Mouse (Mus musculus): Measurements from ENCODE around the gene Fam71e2. TPM values are rescaled to one million over a fixed set of nuclear protein-coding genes. Genes with fewer than 3 reads are reported as not detected.
"Not testable (repeated sequence)": the region's sequence is repeated elsewhere in the genome, so short reads cannot be mapped to it uniquely, and the experiment has no call there.

The Fam71e2 gene
- polyA plus RNA-seq, 1 experiment from 2014 or later: not detected

DNA sequence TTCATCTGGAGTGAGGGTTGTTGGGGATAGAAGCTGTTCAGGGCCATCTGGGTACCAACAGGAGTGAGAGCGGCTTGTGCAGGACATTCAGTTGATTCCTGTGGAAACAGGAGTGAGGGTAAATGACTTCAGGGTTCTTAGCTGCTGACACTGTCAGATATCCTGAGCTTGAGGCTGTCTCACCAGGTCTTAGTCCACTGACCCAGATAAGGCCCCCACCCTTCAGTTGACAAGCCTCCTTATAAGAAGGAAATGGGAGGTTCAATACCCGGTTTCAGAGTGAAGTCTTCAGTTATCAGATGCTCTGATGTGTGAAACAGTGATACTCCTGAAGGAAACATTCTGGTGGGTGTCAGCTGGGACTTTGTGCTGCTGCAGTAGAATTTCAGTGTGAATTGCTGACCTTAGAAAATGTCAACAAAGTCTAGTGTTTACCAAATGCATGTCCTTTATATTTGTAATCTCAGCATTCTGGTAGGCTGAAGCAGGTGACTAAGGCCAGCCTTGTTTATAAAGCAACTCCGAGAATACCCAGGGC, 23.6 kb upstream of the Fam71e2 start:
- H3K27me3 ChIP-seq (ENCODE audit: control insufficient read depth, insufficient read depth, low read depth, low read length): no peaks in the 10 kb centered on the region
- peaks cover 28% of the 10 kb centered on the region for H3K36me3 ChIP-seq (ENCODE audit: control insufficient read depth, insufficient read depth, low read length)
- no peak overlapping the region; the same call in 1 of the 2 replicates for H3K9ac ChIP-seq (ENCODE audit: low read length)
- no peak overlapping the region for H3K4me3 ChIP-seq (ENCODE audit: low read length)
- WGBS: 60% methylated on average over 3 of the region's 3 CpGs
- ATAC-seq (ENCODE audit: low read depth): no peak
- no peaks in the 10 kb centered on the region for H3K9me3 ChIP-seq (ENCODE audit: control insufficient read depth, low read length)
- H3K27ac ChIP-seq (ENCODE audit: low read length): no peak overlapping the region
- no peak overlapping the region for H3K4me2 ChIP-seq (ENCODE audit: low read depth, low read length)
- peaks cover 7% of the 10 kb centered on the region for H3K4me1 ChIP-seq (replicated peaks; ENCODE audit: control insufficient read depth, insufficient read depth, low read length)

DNA sequence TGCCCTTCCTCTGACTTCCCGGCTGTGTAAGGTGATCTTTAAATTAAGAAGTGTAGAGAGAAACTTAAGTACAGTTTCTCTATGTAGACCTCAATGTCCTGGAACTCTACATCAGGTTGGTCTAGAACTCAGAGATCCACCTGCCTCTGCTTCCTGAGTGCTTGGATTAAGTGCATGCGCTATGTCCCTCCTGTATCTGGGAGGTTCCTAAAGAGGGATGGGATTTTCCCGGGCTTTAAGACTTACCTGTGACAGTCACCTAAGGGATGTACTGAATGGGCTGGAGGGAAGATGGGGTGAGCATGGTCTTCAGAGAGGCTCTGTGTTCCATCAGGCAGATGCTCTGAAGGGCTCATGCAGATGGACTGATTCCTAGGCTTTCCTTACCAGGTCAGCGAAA, 22.6 kb upstream of the Fam71e2 start:
- Histone ChIP-seq H3K27me3 (ENCODE audit: control insufficient read depth, insufficient read depth, low read depth, low read length) (no peaks in the 10 kb centered on the region), H3K27ac (ENCODE audit: low read length) (no peak overlapping the region), H3K9me3 (ENCODE audit: control insufficient read depth, low read length) (no peaks in the 10 kb centered on the region), H3K9ac (ENCODE audit: low read length) (peak overlapping the region; percentile 95), H3K4me1 (replicated peaks; ENCODE audit: control insufficient read depth, insufficient read depth, low read length) (peaks cover 7% of the 10 kb centered on the region), H3K36me3 (ENCODE audit: control insufficient read depth, insufficient read depth, low read length) (peaks cover 28% of the 10 kb centered on the region), H3K4me3 (ENCODE audit: low read length) (peak overlapping the region; percentile 82), H3K4me2 (ENCODE audit: low read depth, low read length) (peak overlapping the region; percentile 66)
- 36% methylated on average over 4 of the region's 4 CpGs for WGBS
- no peak for ATAC-seq (ENCODE audit: low read depth)

DNA sequence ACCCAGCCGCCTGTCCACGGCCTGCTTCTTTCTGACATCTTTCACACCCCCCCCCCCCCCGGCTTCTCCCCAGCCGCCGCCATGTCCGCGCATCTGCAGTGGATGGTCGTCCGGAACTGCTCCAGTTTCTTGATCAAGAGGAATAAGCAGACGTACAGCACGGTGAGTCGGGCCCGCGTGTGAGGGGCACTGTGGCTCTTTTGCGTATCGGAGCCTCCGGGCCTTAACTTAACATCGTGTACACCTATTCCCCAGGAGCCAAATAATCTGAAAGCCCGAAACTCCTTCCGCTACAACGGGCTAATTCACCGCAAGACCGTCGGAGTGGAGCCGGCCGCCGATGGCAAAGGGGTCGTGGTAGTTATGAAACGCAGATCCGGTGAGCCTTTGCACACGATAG, 22.1 kb upstream of the Fam71e2 start:
- not testable (repeated sequence) for H3K9me3 ChIP-seq (ENCODE audit: control insufficient read depth, low read length); H3K4me1 ChIP-seq (replicated peaks; ENCODE audit: control insufficient read depth, insufficient read depth, low read length); ATAC-seq (ENCODE audit: low read depth); H3K27me3 ChIP-seq (ENCODE audit: control insufficient read depth, insufficient read depth, low read depth, low read length)
- peak overlapping the region; percentile 86 for H3K27ac ChIP-seq (ENCODE audit: low read length)
- under 1% methylated on average over 31 of the region's 31 CpGs for WGBS
- peaks cover 28% of the 10 kb centered on the region for H3K36me3 ChIP-seq (ENCODE audit: control insufficient read depth, insufficient read depth, low read length)
- peak overlapping the region; percentile 95 for H3K9ac ChIP-seq (ENCODE audit: low read length)
- H3K4me3 ChIP-seq (ENCODE audit: low read length): peak overlapping the region; percentile 82
- peak overlapping the region; percentile 66 for H3K4me2 ChIP-seq (ENCODE audit: low read depth, low read length)

DNA sequence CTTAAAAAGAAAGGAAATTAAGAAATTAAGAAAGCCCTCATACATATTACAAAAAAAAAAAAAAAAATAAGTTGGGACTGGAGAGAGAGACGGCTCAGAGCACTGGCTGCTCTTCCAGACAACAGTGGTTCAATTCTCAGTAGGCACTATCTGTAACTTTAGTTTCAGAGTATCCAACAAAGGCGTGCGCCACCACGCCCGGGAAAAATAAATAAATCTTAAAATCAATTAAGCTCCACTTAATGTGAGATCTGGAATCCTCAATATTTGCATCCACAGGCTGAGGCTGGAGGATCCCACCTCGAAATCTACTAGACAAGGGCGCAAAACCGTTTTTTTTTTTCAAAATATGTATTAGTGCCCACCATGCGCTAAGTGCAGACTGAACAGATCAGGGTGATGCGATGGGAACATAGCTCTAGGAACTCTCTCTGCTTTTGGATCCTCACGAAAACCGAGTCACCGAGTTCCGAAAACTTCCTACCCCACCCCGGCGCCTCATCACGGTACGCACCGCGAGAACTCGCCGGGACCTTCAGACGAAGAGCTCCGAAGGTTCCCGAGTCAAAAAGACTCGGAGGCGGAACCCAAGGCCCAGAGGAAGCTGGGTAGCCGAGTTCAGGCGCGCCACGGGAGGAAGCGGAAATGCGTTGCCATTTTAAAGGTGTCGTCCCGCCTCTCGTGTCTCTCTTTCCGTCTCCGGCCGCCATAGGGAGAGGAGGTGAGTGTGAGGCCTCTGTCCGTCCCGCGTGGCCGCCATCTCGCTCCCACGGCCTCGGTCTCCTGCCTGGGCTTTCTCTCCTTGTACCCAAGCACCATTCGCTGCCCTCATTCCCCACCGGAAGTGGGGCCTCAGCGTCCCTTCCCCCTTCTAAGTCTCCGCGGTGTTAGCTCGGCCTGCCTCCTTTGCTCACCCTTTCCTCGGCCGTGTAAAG, 21.4 kb upstream of the Fam71e2 start, which contains the start of gene Rpl28:
Gene Rpl28 (plus strand): TSS at position 597 of the 935 bp plus-strand sequence.
- ATAC-seq (ENCODE audit: low read depth): peak; percentile 91
- Histone ChIP-seq H3K4me3 (ENCODE audit: low read length) (peak within 1 kb of the TSS; percentile 82), H3K9ac (ENCODE audit: low read length) (peak within 1 kb of the TSS; percentile 95), H3K27me3 (ENCODE audit: control insufficient read depth, insufficient read depth, low read depth, low read length) (no peaks in the 10 kb centered on the region), H3K36me3 (ENCODE audit: control insufficient read depth, insufficient read depth, low read length) (peaks cover 25% of the 10 kb centered on the region), H3K9me3 (ENCODE audit: control insufficient read depth, low read length) (no peaks in the 10 kb centered on the region), H3K4me1 (replicated peaks; ENCODE audit: control insufficient read depth, insufficient read depth, low read length) (peaks cover 7% of the 10 kb centered on the region), H3K27ac (ENCODE audit: low read length) (peak within 1 kb of the TSS; percentile 96), H3K4me2 (ENCODE audit: low read depth, low read length) (peak within 1 kb of the TSS; percentile 66)
- under 1% methylated on average over 54 of the region's 54 CpGs for WGBS

GRCm38 (mm10) chr7:4789436-4789935, 18.4 kb upstream of the Fam71e2 start, which contains the start of gene Tmem238:
TSS of gene Tmem238 (minus strand) at chr7:4789656.
- Histone ChIP-seq H3K4me1 (replicated peaks; ENCODE audit: control insufficient read depth, insufficient read depth, low read length) (peaks cover 5% of the 10 kb centered on the region), H3K4me2 (ENCODE audit: low read depth, low read length) (peak within 1 kb of the TSS; percentile 86), H3K4me3 (ENCODE audit: low read length) (peak within 1 kb of the TSS; percentile 64), H3K27ac (ENCODE audit: low read length) (peak within 1 kb of the TSS; percentile 82), H3K27me3 (ENCODE audit: control insufficient read depth, insufficient read depth, low read depth, low read length) (no peaks in the 10 kb centered on the region), H3K9ac (ENCODE audit: low read length) (peak within 1 kb of the TSS; percentile 83), H3K9me3 (ENCODE audit: control insufficient read depth, low read length) (no peaks in the 10 kb centered on the region), H3K36me3 (ENCODE audit: control insufficient read depth, insufficient read depth, low read length) (peaks cover 4% of the 10 kb centered on the region)
- peak; percentile 56 for ATAC-seq (ENCODE audit: low read depth)
- 10% methylated on average over 27 of the region's 40 CpGs for WGBS

- Histone ChIP-seq H3K4me3 (ENCODE audit: low read length) (peak overlapping the region; percentile 64), H3K4me1 (replicated peaks; ENCODE audit: control insufficient read depth, insufficient read depth, low read length) (peaks cover 2% of the 10 kb centered on the region), H3K9me3 (ENCODE audit: control insufficient read depth, low read length) (no peaks in the 10 kb centered on the region), H3K27me3 (ENCODE audit: control insufficient read depth, insufficient read depth, low read depth, low read length) (no peaks in the 10 kb centered on the region), H3K4me2 (ENCODE audit: low read depth, low read length) (peak overlapping the region; percentile 86), H3K36me3 (ENCODE audit: control insufficient read depth, insufficient read depth, low read length) (no peaks in the 10 kb centered on the region), H3K9ac (ENCODE audit: low read length) (peak overlapping the region; percentile 83), H3K27ac (ENCODE audit: low read length) (peak overlapping the region; percentile 82)
- WGBS: 2% methylated on average over 59 of the region's 64 CpGs
- peak; percentile 53 for ATAC-seq (ENCODE audit: low read depth)
These were observed 17.7 kb upstream of the Fam71e2 start for GRCm38 (mm10) chr7:4788499-4789435.

GRCm38 (mm10) chr7:4783667-4784268, 12.7 kb upstream of the Fam71e2 start:
- H3K27me3 ChIP-seq (ENCODE audit: control insufficient read depth, insufficient read depth, low read depth, low read length): peaks cover 3% of the 10 kb centered on the region; the same call in 1 of the 2 replicates
- no peak for ATAC-seq (ENCODE audit: low read depth)
- no peak overlapping the region for H3K4me3 ChIP-seq (ENCODE audit: low read length)
- no peak overlapping the region for H3K9ac ChIP-seq (ENCODE audit: low read length)
- no peaks in the 10 kb centered on the region for H3K9me3 ChIP-seq (ENCODE audit: control insufficient read depth, low read length)
- H3K27ac ChIP-seq (ENCODE audit: low read length): no peak overlapping the region
- 73% methylated on average over 14 of the region's 14 CpGs for WGBS
- H3K4me2 ChIP-seq (ENCODE audit: low read depth, low read length): no peak overlapping the region
- no peaks in the 10 kb centered on the region; the same call in none of the 2 replicates for H3K4me1 ChIP-seq (replicated peaks; ENCODE audit: control insufficient read depth, insufficient read depth, low read length)
- no peaks in the 10 kb centered on the region for H3K36me3 ChIP-seq (ENCODE audit: control insufficient read depth, insufficient read depth, low read length)

DNA sequence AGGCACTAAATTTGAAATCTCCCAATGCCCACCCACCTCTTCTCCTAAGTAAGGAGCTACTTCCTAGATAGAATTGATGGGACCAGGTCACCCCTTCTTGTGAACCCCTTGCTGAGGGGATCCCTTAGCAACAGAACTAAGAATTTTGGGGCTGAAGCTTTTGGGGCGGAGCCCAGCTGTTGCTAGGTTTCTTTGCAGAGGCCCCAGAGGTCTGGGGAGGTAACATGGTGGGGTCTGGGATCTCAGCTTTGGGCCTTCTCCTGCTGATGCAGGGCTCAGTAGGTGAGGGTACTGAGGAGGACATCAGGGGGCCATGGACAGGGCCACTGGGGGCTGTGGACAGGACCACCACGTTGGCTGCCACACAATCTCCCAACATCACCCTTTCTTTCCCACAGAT, 11.7 kb upstream of the Fam71e2 start, which contains the start of the genes Il11 and Tmem190:
Gene Il11 (minus strand): TSS at position 101 of the 400 bp plus-strand sequence.
Gene Tmem190 (plus strand): TSS at position 179 of the 400 bp plus-strand sequence.
- WGBS: 76% methylated on average over 2 of the region's 2 CpGs
- H3K27ac ChIP-seq (ENCODE audit: low read length): no peak within 1 kb of the TSS
- no peak for ATAC-seq (ENCODE audit: low read depth)
- no peak within 1 kb of the TSS for H3K9ac ChIP-seq (ENCODE audit: low read length)
- H3K27me3 ChIP-seq (ENCODE audit: control insufficient read depth, insufficient read depth, low read depth, low read length): peaks cover 13% of the 10 kb centered on the region
- H3K4me3 ChIP-seq (ENCODE audit: low read length): no peak within 1 kb of the TSS
- no peak within 1 kb of the TSS for H3K4me2 ChIP-seq (ENCODE audit: low read depth, low read length)
- no peaks in the 10 kb centered on the region for H3K9me3 ChIP-seq (ENCODE audit: control insufficient read depth, low read length)
- H3K36me3 ChIP-seq (ENCODE audit: control insufficient read depth, insufficient read depth, low read length): no peaks in the 10 kb centered on the region
- H3K4me1 ChIP-seq (replicated peaks; ENCODE audit: control insufficient read depth, insufficient read depth, low read length): no peaks in the 10 kb centered on the region; the same call in 1 of the 2 replicates

All from lung, embryonic 16.5 days (tissue).